Mouse (Mus musculus): Measurements from ENCODE around the gene Tenm4. TPM values are rescaled to one million over a fixed set of nuclear protein-coding genes. Genes with fewer than 3 reads are reported as not detected.
A peak's percentile ranks its signal among the peaks of the same experiment; 100 is the strongest.

The Tenm4 gene
- polyA plus RNA-seq, 1 experiment from 2014 or later = 41.4 TPM

DNA sequence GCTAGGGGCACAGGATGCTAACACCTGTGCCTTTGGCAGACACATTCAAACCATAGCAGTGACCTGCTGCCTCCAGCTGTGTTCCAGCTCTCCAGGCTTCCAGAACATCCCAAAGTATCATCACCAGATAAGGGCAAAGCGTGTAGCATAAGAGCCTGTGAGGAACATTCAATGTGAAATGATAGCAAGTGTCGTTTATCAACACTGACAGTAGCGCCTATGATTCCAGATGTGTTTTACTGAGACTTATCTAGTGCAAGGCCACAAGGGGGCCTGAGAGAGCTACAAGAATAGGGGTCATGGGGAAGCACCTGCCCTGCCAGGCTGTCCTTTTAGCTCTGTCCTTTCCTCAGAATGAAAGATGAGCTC, 607.5 kb downstream of the Tenm4 start:
- Histone ChIP-seq H3K9ac (ENCODE audit: low read depth, low read length) (no peak overlapping the region), H3K36me3 (ENCODE audit: control insufficient read depth, insufficient read depth, low read length) (no peaks in the 10 kb centered on the region), H3K27ac (ENCODE audit: low read length) (no peak overlapping the region), H3K27me3 (ENCODE audit: control insufficient read depth, insufficient read depth, low read depth, low read length) (no peaks in the 10 kb centered on the region), H3K9me3 (replicated peaks; ENCODE audit: control insufficient read depth, low read length, poor library complexity, severe bottlenecking) (no peaks in the 10 kb centered on the region), H3K4me1 (ENCODE audit: control insufficient read depth, insufficient read depth, low read length) (no peaks in the 10 kb centered on the region), H3K4me3 (ENCODE audit: low read depth, low read length) (no peak overlapping the region), H3K4me2 (ENCODE audit: low read length) (no peak overlapping the region)
- 76% methylated on average over 3 of the region's 3 CpGs for WGBS
- no peak for ATAC-seq

DNA sequence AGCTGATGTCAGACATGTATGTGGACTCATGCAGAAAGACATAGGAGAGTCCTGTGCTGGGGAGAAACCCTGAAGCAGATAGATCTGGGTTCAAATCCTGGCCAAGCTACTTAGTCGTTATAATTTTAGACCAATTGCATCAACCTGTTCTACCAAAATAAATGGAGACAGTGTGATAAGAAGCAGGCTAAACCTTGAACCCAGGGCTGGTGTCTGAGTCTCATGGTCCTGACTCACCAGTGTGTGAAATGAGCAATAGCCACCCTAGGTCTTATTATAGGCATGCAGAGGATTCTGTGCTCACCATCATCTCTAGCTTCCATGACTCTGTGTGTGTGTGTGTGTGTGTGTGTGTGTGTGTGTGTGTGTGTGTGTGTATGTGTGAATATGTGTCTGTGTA, 609.5 kb downstream of the Tenm4 start:
- Histone ChIP-seq H3K4me3 (ENCODE audit: low read depth, low read length) (no peak overlapping the region), H3K9ac (ENCODE audit: low read depth, low read length) (no peak overlapping the region), H3K27me3 (ENCODE audit: control insufficient read depth, insufficient read depth, low read depth, low read length) (no peaks in the 10 kb centered on the region), H3K27ac (ENCODE audit: low read length) (no peak overlapping the region), H3K36me3 (ENCODE audit: control insufficient read depth, insufficient read depth, low read length) (no peaks in the 10 kb centered on the region), H3K9me3 (replicated peaks; ENCODE audit: control insufficient read depth, low read length, poor library complexity, severe bottlenecking) (no peaks in the 10 kb centered on the region), H3K4me2 (ENCODE audit: low read length) (no peak overlapping the region), H3K4me1 (ENCODE audit: control insufficient read depth, insufficient read depth, low read length) (no peaks in the 10 kb centered on the region)
- WGBS = 88% methylated on average over 1 of the region's 1 CpGs
- 0 out of 2 replicates have a peak, but pooled peaks have one; percentile 36 for ATAC-seq

DNA sequence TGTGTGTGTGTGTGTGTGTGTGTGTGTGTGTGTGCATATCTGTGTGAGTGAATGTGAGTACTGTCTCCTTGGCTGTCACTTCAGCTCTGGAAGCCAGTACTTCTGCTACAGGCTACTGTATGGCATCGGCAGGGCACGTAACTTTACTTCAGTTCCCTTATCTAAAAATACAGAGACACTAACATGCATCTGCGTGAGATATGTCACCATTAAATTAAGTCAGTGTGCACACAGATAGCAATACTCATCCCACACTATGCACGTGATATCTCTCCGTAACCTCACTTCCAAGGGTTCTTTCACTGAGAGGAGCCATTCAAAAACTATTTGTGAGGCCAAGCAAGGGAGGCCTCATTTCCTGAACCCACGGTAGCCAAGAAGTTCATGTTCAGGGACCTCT, 610.0 kb downstream of the Tenm4 start:
- H3K27me3 ChIP-seq (ENCODE audit: control insufficient read depth, insufficient read depth, low read depth, low read length) = no peaks in the 10 kb centered on the region
- H3K4me2 ChIP-seq (ENCODE audit: low read length) = no peak overlapping the region
- 78% methylated on average over 6 of the region's 6 CpGs for WGBS
- H3K9me3 ChIP-seq (replicated peaks; ENCODE audit: control insufficient read depth, low read length, poor library complexity, severe bottlenecking) = no peaks in the 10 kb centered on the region
- H3K36me3 ChIP-seq (ENCODE audit: control insufficient read depth, insufficient read depth, low read length) = no peaks in the 10 kb centered on the region
- 0 out of 2 replicates have a peak, but pooled peaks cover 4% of the 10 kb centered on the region for H3K4me1 ChIP-seq (ENCODE audit: control insufficient read depth, insufficient read depth, low read length)
- no peak overlapping the region for H3K9ac ChIP-seq (ENCODE audit: low read depth, low read length)
- no peak overlapping the region for H3K27ac ChIP-seq (ENCODE audit: low read length)
- no peak for ATAC-seq
- H3K4me3 ChIP-seq (ENCODE audit: low read depth, low read length) = no peak overlapping the region

DNA sequence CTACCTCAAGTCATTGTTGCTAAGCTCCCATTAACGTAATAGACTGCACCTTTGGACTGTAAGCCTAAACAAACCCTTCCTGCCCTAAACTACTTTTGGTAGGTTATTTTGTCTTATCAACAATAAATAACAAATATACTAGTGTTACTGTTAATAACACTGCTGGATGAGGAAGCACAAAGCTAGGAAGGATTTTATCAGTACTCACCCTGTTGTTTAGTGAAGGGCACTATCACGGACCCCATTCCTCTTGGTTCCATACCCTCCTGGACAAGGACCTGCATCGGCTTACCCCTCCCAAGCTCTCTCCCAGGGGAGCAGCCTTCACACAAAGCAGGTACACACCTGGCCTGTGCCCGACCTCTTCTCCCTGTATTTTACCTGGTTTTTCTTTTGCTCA, 611.6 kb downstream of the Tenm4 start:
- Histone ChIP-seq H3K4me2 (ENCODE audit: low read length) (no peak overlapping the region), H3K36me3 (ENCODE audit: control insufficient read depth, insufficient read depth, low read length) (no peaks in the 10 kb centered on the region), H3K4me3 (ENCODE audit: low read depth, low read length) (no peak overlapping the region), H3K4me1 (ENCODE audit: control insufficient read depth, insufficient read depth, low read length) (0 out of 2 replicates have a peak, but pooled peaks cover 8% of the 10 kb centered on the region), H3K9me3 (replicated peaks; ENCODE audit: control insufficient read depth, low read length, poor library complexity, severe bottlenecking) (no peaks in the 10 kb centered on the region), H3K27me3 (ENCODE audit: control insufficient read depth, insufficient read depth, low read depth, low read length) (no peaks in the 10 kb centered on the region), H3K27ac (ENCODE audit: low read length) (no peak overlapping the region), H3K9ac (ENCODE audit: low read depth, low read length) (no peak overlapping the region)
- WGBS = 94% methylated on average over 4 of the region's 4 CpGs
- ATAC-seq = no peak

DNA sequence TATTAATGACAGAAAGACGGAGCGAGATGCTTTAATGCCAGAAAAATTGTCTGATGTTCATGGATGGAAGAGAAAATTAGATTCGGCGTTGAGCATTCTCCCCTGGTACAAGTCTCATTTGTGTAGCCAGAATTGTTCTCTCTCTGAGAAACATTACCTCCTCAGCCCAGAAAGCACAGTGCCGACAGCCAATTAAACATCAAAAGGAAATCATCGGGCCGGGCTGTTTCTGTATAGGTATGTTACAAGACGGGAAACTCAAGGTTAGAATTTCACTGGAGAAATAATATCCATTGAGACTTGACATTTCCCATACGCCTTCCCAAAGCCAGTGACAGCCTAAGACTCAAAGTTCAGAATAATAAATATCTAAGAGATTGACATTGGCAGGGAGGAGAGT, 614.8 kb downstream of the Tenm4 start:
- Histone ChIP-seq H3K27ac (ENCODE audit: low read length) (peak overlapping the region; percentile 19; the same call in 1 of the 2 replicates), H3K9ac (ENCODE audit: low read depth, low read length) (no peak overlapping the region), H3K4me1 (ENCODE audit: control insufficient read depth, insufficient read depth, low read length) (0 out of 2 replicates have a peak, but pooled peaks cover 8% of the 10 kb centered on the region), H3K4me3 (ENCODE audit: low read depth, low read length) (no peak overlapping the region), H3K9me3 (replicated peaks; ENCODE audit: control insufficient read depth, low read length, poor library complexity, severe bottlenecking) (no peaks in the 10 kb centered on the region), H3K4me2 (ENCODE audit: low read length) (no peak overlapping the region), H3K36me3 (ENCODE audit: control insufficient read depth, insufficient read depth, low read length) (no peaks in the 10 kb centered on the region), H3K27me3 (ENCODE audit: control insufficient read depth, insufficient read depth, low read depth, low read length) (no peaks in the 10 kb centered on the region)
- ATAC-seq = peak; percentile 57
- WGBS = 30% methylated on average over 9 of the region's 9 CpGs

DNA sequence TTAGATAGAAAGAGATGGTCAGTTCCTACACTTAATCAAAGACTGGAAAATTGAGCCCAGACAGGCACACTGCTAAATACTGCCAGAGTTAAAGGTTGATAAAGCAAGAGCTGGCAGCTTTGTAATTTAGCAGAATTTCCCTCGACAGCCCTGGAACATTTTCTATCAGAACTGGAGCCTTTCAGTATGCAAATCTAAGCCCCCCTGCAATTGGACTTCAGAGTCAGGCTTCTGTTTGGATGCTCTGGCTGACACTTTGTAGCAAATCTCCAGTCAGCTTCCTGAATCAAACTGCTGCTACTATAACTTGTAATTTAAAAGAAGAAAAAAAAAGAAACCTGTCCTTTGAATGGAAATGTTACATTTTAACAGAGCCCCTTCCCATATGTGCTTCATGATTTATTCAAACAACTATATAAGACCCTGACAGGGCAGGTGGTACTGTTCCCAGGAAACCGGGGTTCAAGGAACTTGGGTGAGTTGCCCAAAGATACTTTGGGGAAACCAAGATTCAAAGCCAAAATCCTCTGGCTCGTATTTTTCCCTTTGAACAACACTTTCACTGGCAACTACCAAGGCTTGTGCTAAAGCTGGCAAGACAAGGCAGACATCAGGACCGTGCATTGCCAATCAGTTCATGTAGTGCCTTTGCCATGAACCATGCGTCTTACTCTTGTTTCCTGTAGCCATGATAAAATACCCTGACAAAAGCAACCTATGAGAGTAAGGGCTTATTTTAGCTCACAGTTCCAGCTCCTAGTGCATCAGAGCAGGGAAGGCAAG, 615.4 kb downstream of the Tenm4 start:
- no peak overlapping the region for H3K4me2 ChIP-seq (ENCODE audit: low read length)
- 0 out of 2 replicates have a peak, but pooled peaks cover 8% of the 10 kb centered on the region for H3K4me1 ChIP-seq (ENCODE audit: control insufficient read depth, insufficient read depth, low read length)
- no peaks in the 10 kb centered on the region for H3K27me3 ChIP-seq (ENCODE audit: control insufficient read depth, insufficient read depth, low read depth, low read length)
- no peaks in the 10 kb centered on the region for H3K36me3 ChIP-seq (ENCODE audit: control insufficient read depth, insufficient read depth, low read length)
- ATAC-seq = peak; percentile 54
- H3K4me3 ChIP-seq (ENCODE audit: low read depth, low read length) = no peak overlapping the region
- WGBS = 61% methylated on average over 5 of the region's 5 CpGs
- H3K9ac ChIP-seq (ENCODE audit: low read depth, low read length) = no peak overlapping the region
- no peaks in the 10 kb centered on the region for H3K9me3 ChIP-seq (replicated peaks; ENCODE audit: control insufficient read depth, low read length, poor library complexity, severe bottlenecking)
- H3K27ac ChIP-seq (ENCODE audit: low read length) = peak overlapping the region; percentile 19; the same call in 1 of the 2 replicates

DNA sequence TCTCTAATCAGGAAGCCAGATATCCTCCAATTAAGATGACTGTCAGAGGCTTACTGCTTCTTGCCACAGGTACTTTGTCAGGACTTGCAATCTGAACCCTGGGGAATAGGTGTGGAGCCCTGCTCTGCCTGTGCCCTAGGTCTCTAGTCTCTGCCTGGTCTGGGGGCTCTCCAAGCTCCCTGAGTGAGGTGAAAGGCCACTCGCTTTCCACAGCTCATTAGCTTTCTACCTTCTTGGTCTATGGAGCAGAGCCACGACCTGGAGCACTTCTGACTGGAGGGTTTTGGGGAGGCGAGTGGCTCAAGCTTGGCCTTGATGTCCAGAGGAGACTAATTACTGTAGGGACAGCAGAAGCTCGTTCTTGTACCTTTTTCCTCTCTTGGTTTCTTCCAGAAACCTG, 617.1 kb downstream of the Tenm4 start:
- WGBS = 68% methylated on average over 4 of the region's 4 CpGs

DNA sequence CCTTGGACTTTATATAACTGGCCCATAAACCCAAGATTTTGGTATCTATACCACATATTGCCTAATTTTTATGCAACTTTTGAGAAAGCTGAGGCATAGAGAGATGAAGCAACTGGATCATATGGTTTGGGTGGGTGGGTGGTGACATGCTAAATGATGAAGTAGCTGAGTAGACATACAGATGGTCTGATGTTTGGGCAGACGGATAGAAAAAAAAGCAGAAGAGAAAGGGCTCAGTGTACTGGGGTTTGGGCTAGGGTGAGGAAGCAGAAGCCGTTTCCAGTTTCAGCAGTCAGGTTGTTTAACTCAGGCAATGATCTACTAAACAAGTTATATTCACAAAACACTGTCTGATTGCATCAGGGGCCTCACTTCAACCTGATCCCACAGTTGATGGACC, 619.3 kb downstream of the Tenm4 start:
- Histone ChIP-seq H3K36me3 (ENCODE audit: control insufficient read depth, insufficient read depth, low read length) (no peaks in the 10 kb centered on the region), H3K4me3 (ENCODE audit: low read depth, low read length) (no peak overlapping the region), H3K9ac (ENCODE audit: low read depth, low read length) (no peak overlapping the region), H3K4me1 (ENCODE audit: control insufficient read depth, insufficient read depth, low read length) (peaks cover 8% of the 10 kb centered on the region; the same call in 1 of the 2 replicates), H3K9me3 (replicated peaks; ENCODE audit: control insufficient read depth, low read length, poor library complexity, severe bottlenecking) (no peaks in the 10 kb centered on the region), H3K27me3 (ENCODE audit: control insufficient read depth, insufficient read depth, low read depth, low read length) (no peaks in the 10 kb centered on the region), H3K27ac (ENCODE audit: low read length) (no peak overlapping the region), H3K4me2 (ENCODE audit: low read length) (no peak overlapping the region)
- ATAC-seq = no peak
- WGBS = 85% methylated on average over 2 of the region's 2 CpGs

More for the DNA sequence above, 617.1 kb downstream of the Tenm4 start:
- ATAC-seq = no peak
- H3K4me2 ChIP-seq (ENCODE audit: low read length) = no peak overlapping the region
- no peak overlapping the region for H3K27ac ChIP-seq (ENCODE audit: low read length)
- no peaks in the 10 kb centered on the region for H3K9me3 ChIP-seq (replicated peaks; ENCODE audit: control insufficient read depth, low read length, poor library complexity, severe bottlenecking)
- no peak overlapping the region for H3K9ac ChIP-seq (ENCODE audit: low read depth, low read length)
- H3K27me3 ChIP-seq (ENCODE audit: control insufficient read depth, insufficient read depth, low read depth, low read length) = no peaks in the 10 kb centered on the region
- H3K4me3 ChIP-seq (ENCODE audit: low read depth, low read length) = no peak overlapping the region
- H3K36me3 ChIP-seq (ENCODE audit: control insufficient read depth, insufficient read depth, low read length) = no peaks in the 10 kb centered on the region
- 0 out of 2 replicates have a peak, but pooled peaks cover 8% of the 10 kb centered on the region for H3K4me1 ChIP-seq (ENCODE audit: control insufficient read depth, insufficient read depth, low read length)

DNA sequence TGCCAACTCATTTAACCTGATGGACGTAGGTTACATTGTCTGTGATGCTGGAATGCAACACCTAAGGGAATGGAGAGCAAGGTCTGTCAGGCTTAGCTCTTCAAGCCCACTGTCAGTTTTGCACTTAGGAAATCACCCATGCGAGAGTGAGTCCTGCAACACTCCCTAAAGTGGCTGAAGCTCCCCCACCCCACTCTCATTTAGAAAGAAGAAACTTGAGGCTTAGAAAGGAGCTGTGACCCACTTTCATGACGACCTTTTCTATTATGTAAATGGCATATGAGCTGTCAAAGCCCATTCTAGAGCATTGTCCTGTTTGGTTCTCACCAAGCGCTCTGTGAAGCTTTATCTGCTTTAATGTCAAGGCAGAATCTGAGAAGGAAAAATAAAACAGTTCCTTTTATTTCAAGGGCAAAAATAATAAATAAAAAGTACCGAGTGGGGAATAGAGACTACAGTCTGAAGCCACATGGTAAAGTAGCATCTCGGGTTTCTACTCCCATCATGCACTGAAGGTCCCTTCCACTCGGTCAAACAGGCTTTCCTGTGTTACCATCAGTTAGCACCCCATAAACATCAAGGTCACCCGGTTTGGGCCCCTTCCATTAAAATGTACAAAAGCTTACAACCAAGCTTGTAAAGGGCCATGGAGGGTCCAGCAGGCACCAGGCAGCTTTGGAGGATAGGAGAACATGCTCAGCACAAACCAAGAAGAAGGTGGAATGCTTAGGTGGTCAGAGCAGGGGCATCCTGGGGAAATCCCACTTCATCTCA, 621.6 kb downstream of the Tenm4 start:
- H3K4me3 ChIP-seq (ENCODE audit: low read depth, low read length) = no peak overlapping the region
- H3K9ac ChIP-seq (ENCODE audit: low read depth, low read length) = no peak overlapping the region
- H3K27ac ChIP-seq (ENCODE audit: low read length) = no peak overlapping the region
- H3K27me3 ChIP-seq (ENCODE audit: control insufficient read depth, insufficient read depth, low read depth, low read length) = no peaks in the 10 kb centered on the region
- no peaks in the 10 kb centered on the region for H3K36me3 ChIP-seq (ENCODE audit: control insufficient read depth, insufficient read depth, low read length)
- H3K4me1 ChIP-seq (ENCODE audit: control insufficient read depth, insufficient read depth, low read length) = peaks cover 11% of the 10 kb centered on the region
- H3K4me2 ChIP-seq (ENCODE audit: low read length) = no peak overlapping the region
- no peak for ATAC-seq
- WGBS = 69% methylated on average over 8 of the region's 8 CpGs
- H3K9me3 ChIP-seq (replicated peaks; ENCODE audit: control insufficient read depth, low read length, poor library complexity, severe bottlenecking) = no peaks in the 10 kb centered on the region
